Mouse (Mus musculus) ES-E14 (cell line): ENCODE data around the gene Hist1h2ak.

Source experiments
- HCFC1 ChIP-seq: IDR thresholded peaks from 2 replicates; pipeline ENCODE4 v1.6.1; 2012; ENCODE audit warnings: low read length, inconsistent platforms, borderline replicate concordance; ENCODE audit not compliant: insufficient read depth
- ZNF384 ChIP-seq: IDR thresholded peaks from 2 replicates; pipeline ENCODE4 v1.6.1; 2012; ENCODE audit warnings: low read depth, low read length, inconsistent platforms

DNA sequence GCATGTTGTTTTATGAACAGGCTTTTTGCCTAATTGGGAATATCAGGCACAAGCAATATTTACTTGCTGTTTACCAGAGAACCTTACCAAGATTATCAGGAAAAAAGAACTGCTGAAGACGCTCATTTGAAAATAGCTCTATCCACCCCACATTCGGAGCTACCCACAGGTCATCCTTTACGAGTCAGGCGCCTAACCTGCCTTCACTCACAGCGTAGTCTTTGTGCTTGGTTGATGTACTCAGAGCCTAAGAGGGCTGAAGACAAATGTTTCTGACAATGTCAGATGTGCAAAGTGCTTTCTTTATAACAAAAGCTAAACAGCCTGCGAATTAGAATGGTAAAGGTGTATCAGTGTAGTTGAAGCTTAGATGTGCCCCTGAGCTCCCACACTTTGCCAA is 30.7 kb upstream of the Hist1h2ak start:
- TF ChIP-seq ZNF384 (no peak), HCFC1 (no peak)
